Mouse (Mus musculus) lung, postnatal 0 days (tissue): ENCODE measurements around the gene Zfp709. TPM values are rescaled to one million over a fixed set of nuclear protein-coding genes. Genes with fewer than 3 reads are reported as not detected.
"Not testable (repeated sequence)": the region's sequence is repeated elsewhere in the genome, so short reads cannot be mapped to it uniquely, and the experiment has no call there.

Experiments used
- ATAC-seq: fragments of 200-750 bp; cut with Nextera tagmentation; 2 replicates; pipeline ENCODE4 v1.8.0; 2017; ENCODE audit warnings: moderate library complexity
- DNase-seq: peaks from one replicate; pipeline ENCODE4 v3.0.0-alpha.2; 2016; ENCODE audit warnings: low spot score
- H3K27ac ChIP-seq: fragments of 300-500 bp; sonication (generic); 2 replicates; pipeline ENCODE4 v1.5.1; 2014; ENCODE audit warnings: antibody characterized with exemption, mild to moderate bottlenecking, low read length, mixed read lengths
- H3K27me3 ChIP-seq: fragments of 300-500 bp; sonication (generic); replicated peaks from 2 replicates; pipeline ENCODE4 v1.6.1; 2014; ENCODE audit warnings: low read length, mixed read lengths; ENCODE audit not compliant: insufficient read depth
- H3K36me3 ChIP-seq: fragments of 300-500 bp; sonication (generic); 2 replicates; pipeline ENCODE4 v1.6.1; 2014; ENCODE audit warnings: low read length, mixed read lengths; ENCODE audit not compliant: insufficient read depth
- H3K4me1 ChIP-seq: fragments of 300-500 bp; sonication (generic); 2 replicates; pipeline ENCODE4 v1.6.1; 2014; ENCODE audit warnings: antibody characterized with exemption, low read depth, low read length, mixed read lengths; ENCODE audit not compliant: insufficient read depth
- H3K4me2 ChIP-seq: fragments of 300-500 bp; sonication (generic); replicated peaks from 2 replicates; pipeline ENCODE4 v1.6.1; 2014; ENCODE audit warnings: low read depth, mild to moderate bottlenecking, low read length, moderate library complexity, mixed read lengths
- H3K4me3 ChIP-seq: fragments of 300-500 bp; sonication (generic); 2 replicates; pipeline ENCODE4 v1.5.1; 2014; ENCODE audit warnings: low read depth, low read length
- H3K9ac ChIP-seq: fragments of 300-500 bp; sonication (generic); replicated peaks from 2 replicates; pipeline ENCODE4 v1.6.1; 2014; ENCODE audit warnings: low read depth, mild to moderate bottlenecking
- H3K9me3 ChIP-seq: fragments of 300-500 bp; sonication (generic); 2 replicates; pipeline ENCODE4 v1.6.1; 2016; ENCODE audit warnings: low read length, mixed read lengths
- CTCF ChIP-seq: IDR thresholded peaks from 2 replicates; pipeline ENCODE4 v1.5.1; 2016; ENCODE audit warnings: antibody characterized with exemption, mild to moderate bottlenecking
- EP300 ChIP-seq: IDR thresholded peaks from 2 replicates; pipeline ENCODE4 v1.6.1; 2016; ENCODE audit warnings: antibody characterized with exemption, mild to moderate bottlenecking, control low read depth
- WGBS: fragments of 180-500 bp; shearing (Covaris S2); extraction: QIAGEN DNeasy Blood & Tissue Kit; methylation state at CpG from one replicate; pipeline ENCODE4 v1.1.7; 2014; 5-methylcytosine and 5-hydroxymethylcytosine counted together
- polyA plus RNA-seq: library from polyadenylated mRNA; unstranded; fragments of >200 nt; fragmentation: Nextera tagmentation; extraction: Ambion mirVana; gene quantifications from 2 replicates; pipeline ENCODE4 v1.2.1, GENCODE M21; 2015

Zfp709 gene
- polyA plus RNA-seq, 1 experiment from 2014 or later = 3.9 TPM

- not testable (repeated sequence) for DNase-seq, H3K4me3 ChIP-seq, ATAC-seq, H3K27ac ChIP-seq, H3K4me1 ChIP-seq, H3K4me2 ChIP-seq, H3K27me3 ChIP-seq, H3K9ac ChIP-seq, H3K36me3 ChIP-seq, H3K9me3 ChIP-seq
- WGBS = 69% methylated on average over 7 of the region's 10 CpGs
Measured at GRCm38 (mm10) chr8:71856630-71857328, 25.0 kb upstream of the Zfp709 start.

- WGBS = 76% methylated on average over 2 of the region's 2 CpGs
- not testable (repeated sequence) for H3K27ac ChIP-seq, H3K27me3 ChIP-seq, ATAC-seq, H3K9ac ChIP-seq, H3K4me1 ChIP-seq, DNase-seq, H3K4me2 ChIP-seq, H3K9me3 ChIP-seq, H3K4me3 ChIP-seq, H3K36me3 ChIP-seq
Measured at GRCm38 (mm10) chr8:71857364-71857763, 24.5 kb upstream of the Zfp709 start.

GRCm38 (mm10) chr8:71861551-71861950 is 20.3 kb upstream of the Zfp709 start:
- H3K4me2 ChIP-seq, H3K9me3 ChIP-seq, H3K27ac ChIP-seq, H3K9ac ChIP-seq, H3K4me1 ChIP-seq, ATAC-seq, DNase-seq, H3K4me3 ChIP-seq, H3K27me3 ChIP-seq, H3K36me3 ChIP-seq: not testable (repeated sequence)
- 76% methylated on average over 1 of the region's 1 CpGs for WGBS

GRCm38 (mm10) chr8:71862038-71862437 is 19.8 kb upstream of the Zfp709 start:
- not testable (repeated sequence) for H3K27me3 ChIP-seq, H3K4me1 ChIP-seq, DNase-seq, H3K4me2 ChIP-seq, H3K9me3 ChIP-seq, H3K9ac ChIP-seq, H3K27ac ChIP-seq, H3K4me3 ChIP-seq, H3K36me3 ChIP-seq, ATAC-seq

GRCm38 (mm10) chr8:71900666-71901065 is 18.8 kb downstream of the Zfp709 start:
- not testable (repeated sequence) for ATAC-seq, H3K4me1 ChIP-seq, H3K4me3 ChIP-seq, H3K27me3 ChIP-seq, DNase-seq, H3K36me3 ChIP-seq, H3K4me2 ChIP-seq, H3K9me3 ChIP-seq, H3K27ac ChIP-seq, H3K9ac ChIP-seq
- WGBS = 40% methylated on average over 10 of the region's 11 CpGs

GRCm38 (mm10) chr8:71903084-71903483 is 21.3 kb downstream of the Zfp709 start:
- DNase-seq, H3K27me3 ChIP-seq, ATAC-seq, H3K4me3 ChIP-seq, H3K9me3 ChIP-seq, H3K9ac ChIP-seq, H3K4me1 ChIP-seq, H3K36me3 ChIP-seq, H3K4me2 ChIP-seq, H3K27ac ChIP-seq: not testable (repeated sequence)
- 29% methylated on average over 1 of the region's 1 CpGs for WGBS

- Histone ChIP-seq H3K9me3 (no peaks in the 10 kb centered on the region), H3K4me1 (no peaks in the 10 kb centered on the region), H3K27ac (no peak overlapping the region), H3K36me3 (no peaks in the 10 kb centered on the region), H3K27me3 (no peaks in the 10 kb centered on the region), H3K4me3 (no peak overlapping the region), H3K9ac (no peak overlapping the region), H3K4me2 (no peak overlapping the region)
- no peak for TF ChIP-seq EP300
- TF ChIP-seq CTCF = no peak
- 89% methylated on average over 1 of the region's 1 CpGs for WGBS
- no peak for ATAC-seq
- no peak for DNase-seq
Measured at GRCm38 (mm10) chr8:71906809-71907208, 25.0 kb downstream of the Zfp709 start.
